Mouse (Mus musculus) stomach, embryonic 14.5 days (tissue): ENCODE results near the gene Stat5b. TPM values are rescaled to one million over a fixed set of nuclear protein-coding genes. Genes with fewer than 3 reads are reported as not detected.

Source experiments
- ATAC-seq: fragments of 200-750 bp; cut with Nextera tagmentation; 2 replicates; pipeline ENCODE4 v1.8.0; 2017; ENCODE audit warnings: low read depth, moderate TSS enrichment; ENCODE audit not compliant: insufficient number of reproducible peaks, insufficient read depth, low FRiP score
- H3K27ac ChIP-seq: fragments of 300-500 bp; sonication (generic); 2 replicates; pipeline ENCODE4 v1.5.1; 2014; ENCODE audit warnings: mild to moderate bottlenecking, low read length, moderate library complexity, mixed read lengths
- H3K27me3 ChIP-seq: fragments of 300-500 bp; sonication (generic); 2 replicates; pipeline ENCODE4 v1.6.1; 2014; ENCODE audit warnings: low read length, control low read depth, mixed read lengths; ENCODE audit not compliant: control insufficient read depth, insufficient read depth
- H3K36me3 ChIP-seq: fragments of 300-500 bp; sonication (generic); 2 replicates; pipeline ENCODE4 v1.6.1; 2014; ENCODE audit warnings: mild to moderate bottlenecking, control low read depth, low read length, moderate library complexity, mixed read lengths; ENCODE audit not compliant: control insufficient read depth, insufficient read depth
- H3K4me1 ChIP-seq: fragments of 300-500 bp; sonication (generic); 2 replicates; pipeline ENCODE4 v1.6.1; 2014; ENCODE audit warnings: low read length, control low read depth, mixed read lengths; ENCODE audit not compliant: control insufficient read depth, insufficient read depth
- H3K4me2 ChIP-seq: fragments of 300-500 bp; sonication (generic); replicated peaks from 2 replicates; pipeline ENCODE4 v1.6.1; 2014; ENCODE audit warnings: low read depth, low read length, control low read depth
- H3K4me3 ChIP-seq: fragments of 300-500 bp; sonication (generic); 2 replicates; pipeline ENCODE4 v1.5.1; 2014; ENCODE audit warnings: low read depth, low read length, control low read depth
- H3K9ac ChIP-seq: fragments of 300-500 bp; sonication (generic); replicated peaks from 2 replicates; pipeline ENCODE4 v1.6.1; 2014; ENCODE audit warnings: low read depth, mild to moderate bottlenecking, control low read depth, low read length, moderate library complexity, mixed read lengths
- H3K9me3 ChIP-seq: fragments of 300-500 bp; sonication (generic); 2 replicates; pipeline ENCODE4 v1.6.1; 2016; ENCODE audit warnings: low read depth, low read length, control low read depth; ENCODE audit not compliant: control insufficient read depth
- WGBS: fragments of 180-500 bp; shearing (Covaris S2); extraction: QIAGEN DNeasy Blood & Tissue Kit; methylation state at CpG from one replicate; pipeline ENCODE4 v1.1.7; 2014; 5-methylcytosine and 5-hydroxymethylcytosine counted together
- polyA plus RNA-seq: library from polyadenylated mRNA; unstranded; fragments of >200 nt; fragmentation: Nextera tagmentation; extraction: Ambion mirVana; gene quantifications from 2 replicates; pipeline ENCODE4 v1.2.1, GENCODE M21; 2014

The Stat5b gene
- polyA plus RNA-seq, 1 experiment from 2014 or later: 26.8 TPM

DNA sequence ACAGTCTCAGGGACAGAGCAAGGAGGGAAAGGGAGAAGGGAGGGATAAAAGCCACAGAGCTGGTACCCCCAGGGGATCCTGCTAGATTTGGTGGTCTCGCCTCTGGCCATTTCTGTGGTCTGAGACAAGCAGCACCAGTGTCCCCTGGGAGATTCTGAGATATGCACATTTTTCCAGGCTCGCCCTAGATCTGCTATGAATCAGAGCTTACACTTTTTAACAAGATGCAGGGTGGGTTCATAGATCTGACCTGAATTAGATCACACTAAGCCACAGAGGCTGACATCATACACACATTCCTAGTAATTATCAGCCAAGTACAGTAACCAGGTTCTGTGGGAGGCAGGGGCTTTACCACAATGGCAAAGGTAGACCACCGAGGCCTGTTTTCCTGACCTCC, 60.8 kb downstream of the Stat5b start:
- WGBS: 89% methylated on average over 3 of the region's 3 CpGs
- Histone ChIP-seq H3K9ac (no peak overlapping the region), H3K4me1 (no peaks in the 10 kb centered on the region), H3K36me3 (peaks cover 19% of the 10 kb centered on the region), H3K4me2 (no peak overlapping the region), H3K27me3 (no peaks in the 10 kb centered on the region), H3K9me3 (no peaks in the 10 kb centered on the region), H3K4me3 (no peak overlapping the region), H3K27ac (no peak overlapping the region)
- no peak for ATAC-seq

DNA sequence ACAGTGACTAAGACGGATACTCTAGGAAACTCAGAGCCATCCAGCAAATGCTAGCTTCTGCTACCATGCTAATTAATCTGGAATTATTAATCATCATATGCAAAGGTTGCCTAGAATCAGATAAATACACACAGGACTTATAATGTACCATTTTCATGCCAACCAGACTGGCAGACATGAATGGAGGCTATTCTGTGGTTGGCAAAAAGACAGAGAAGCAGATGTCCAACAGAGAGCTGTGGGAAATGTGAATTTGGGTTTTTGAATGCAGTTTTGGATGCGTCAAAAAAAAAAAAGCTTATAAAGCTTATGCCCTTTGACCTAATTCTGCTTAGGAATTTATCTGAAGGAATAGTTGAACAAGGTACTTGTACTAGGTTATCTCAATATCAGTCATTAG, 64.8 kb downstream of the Stat5b start:
- Histone ChIP-seq H3K4me3 (no peak overlapping the region), H3K9ac (no peak overlapping the region), H3K9me3 (no peaks in the 10 kb centered on the region), H3K27me3 (no peaks in the 10 kb centered on the region), H3K4me1 (no peaks in the 10 kb centered on the region), H3K4me2 (no peak overlapping the region), H3K27ac (no peak overlapping the region), H3K36me3 (peaks cover 38% of the 10 kb centered on the region)
- WGBS: 95% methylated on average over 2 of the region's 2 CpGs
- ATAC-seq: no peak

DNA sequence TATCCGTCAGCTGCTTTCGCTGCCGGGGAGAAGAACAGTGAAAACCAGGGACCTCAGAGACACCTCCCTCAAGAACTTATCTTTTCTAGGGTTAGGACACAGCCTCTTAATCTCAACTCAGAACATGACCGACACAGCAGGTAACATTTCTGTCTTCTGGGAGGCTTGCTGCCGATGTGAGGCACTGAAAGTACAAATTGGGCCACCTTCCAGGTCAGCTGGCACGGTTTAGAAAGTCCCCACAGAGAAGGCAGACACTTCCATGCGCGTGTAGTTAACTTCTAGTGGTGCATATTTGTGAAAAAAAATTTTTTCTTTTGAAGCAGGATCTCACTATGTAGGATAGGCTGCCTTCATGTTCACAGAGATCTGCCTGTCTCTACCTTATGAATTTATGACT, 66.2 kb downstream of the Stat5b start:
- H3K27ac ChIP-seq: no peak overlapping the region
- no peak overlapping the region for H3K9ac ChIP-seq
- H3K4me3 ChIP-seq: no peak overlapping the region
- peaks cover 31% of the 10 kb centered on the region; the same call in 1 of the 2 replicates for H3K36me3 ChIP-seq
- no peaks in the 10 kb centered on the region for H3K9me3 ChIP-seq
- WGBS: 88% methylated on average over 8 of the region's 8 CpGs
- H3K27me3 ChIP-seq: no peaks in the 10 kb centered on the region
- H3K4me2 ChIP-seq: no peak overlapping the region
- no peaks in the 10 kb centered on the region for H3K4me1 ChIP-seq
- ATAC-seq: no peak

DNA sequence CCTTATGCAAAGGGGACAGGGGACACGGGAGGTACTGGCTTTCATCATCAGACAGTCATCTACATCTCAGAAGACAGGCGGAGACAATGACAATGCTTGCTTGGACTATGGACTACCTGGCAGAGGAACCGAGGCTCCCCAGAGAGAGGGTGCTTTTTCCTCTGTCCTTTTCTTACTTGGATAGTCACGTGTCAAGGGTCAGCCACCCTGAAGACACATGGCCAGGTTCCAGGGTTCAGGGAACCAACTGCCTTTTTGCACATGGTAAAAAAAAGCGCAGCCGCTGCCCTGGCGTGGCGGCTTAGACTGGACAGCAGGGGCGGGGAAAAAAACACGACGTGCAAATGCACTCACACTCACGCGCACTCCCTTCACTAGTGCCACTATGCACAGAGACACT, 68.0 kb downstream of the Stat5b start:
- H3K9me3 ChIP-seq: no peaks in the 10 kb centered on the region
- WGBS: 84% methylated on average over 13 of the region's 13 CpGs
- no peak overlapping the region for H3K9ac ChIP-seq
- H3K4me1 ChIP-seq: no peaks in the 10 kb centered on the region
- H3K36me3 ChIP-seq: peaks cover 23% of the 10 kb centered on the region; the same call in 1 of the 2 replicates
- no peak overlapping the region for H3K27ac ChIP-seq
- H3K4me3 ChIP-seq: no peak overlapping the region
- no peak overlapping the region for H3K4me2 ChIP-seq
- no peaks in the 10 kb centered on the region for H3K27me3 ChIP-seq
- no peak for ATAC-seq

DNA sequence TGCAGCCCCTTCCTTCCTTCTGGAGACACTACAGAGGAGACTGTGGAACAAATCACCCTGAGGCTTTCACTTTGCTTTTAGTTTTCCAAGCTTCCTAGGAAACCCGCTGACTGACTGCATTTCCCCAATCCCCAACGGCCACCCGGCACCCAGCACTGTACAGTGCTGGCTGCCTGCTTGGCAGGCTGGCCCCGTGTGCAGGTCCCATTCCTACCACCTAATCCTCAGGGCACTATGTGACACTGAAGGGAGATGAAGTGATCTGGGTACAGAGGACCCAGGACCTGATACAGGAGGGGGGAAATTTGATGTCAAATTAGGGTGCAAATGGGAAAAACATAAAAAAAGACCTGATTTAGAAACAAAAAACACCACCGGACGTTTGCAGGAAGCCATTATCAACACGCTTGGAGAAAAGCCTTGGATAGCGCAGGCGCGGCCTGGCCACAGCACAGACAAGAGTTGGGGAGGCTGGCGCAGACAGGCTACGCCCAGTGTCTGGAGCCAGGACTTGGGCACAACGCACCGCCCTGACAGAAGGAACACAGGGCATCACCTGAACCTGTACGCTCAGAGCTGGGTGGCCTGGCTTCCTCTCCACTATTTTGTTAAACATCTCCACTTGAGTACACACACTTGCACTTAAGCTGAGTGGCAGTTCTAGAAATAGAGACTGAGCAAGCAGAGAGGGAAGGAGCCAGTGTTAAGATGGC, 68.6 kb downstream of the Stat5b start:
- Histone ChIP-seq H3K36me3 (peaks cover 23% of the 10 kb centered on the region; the same call in 1 of the 2 replicates), H3K9ac (no peak overlapping the region), H3K9me3 (no peaks in the 10 kb centered on the region), H3K27me3 (no peaks in the 10 kb centered on the region), H3K27ac (no peak overlapping the region), H3K4me3 (no peak overlapping the region), H3K4me1 (no peaks in the 10 kb centered on the region), H3K4me2 (no peak overlapping the region)
- no peak for ATAC-seq
- 85% methylated on average over 15 of the region's 15 CpGs for WGBS

DNA sequence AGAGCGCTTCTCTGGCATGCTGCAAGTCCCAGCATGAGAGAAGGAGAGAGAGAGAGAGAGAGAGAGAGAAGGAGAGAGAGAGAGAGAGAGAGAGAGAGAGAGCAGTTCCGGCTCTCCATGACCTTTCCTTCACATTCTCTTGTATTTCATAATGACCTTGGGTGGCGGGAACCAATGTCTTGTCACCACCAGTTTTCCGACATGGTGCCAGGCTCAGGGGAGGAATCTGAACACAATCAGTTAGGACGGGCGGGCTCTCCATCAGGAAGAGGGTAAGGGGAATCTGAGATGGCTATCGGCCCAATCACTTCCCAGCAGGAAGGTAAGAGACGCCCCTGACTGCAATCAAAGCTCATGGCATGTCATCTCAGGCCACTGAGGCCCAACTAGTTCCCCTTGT, 70.3 kb downstream of the Stat5b start:
- Histone ChIP-seq H3K36me3 (peaks cover 23% of the 10 kb centered on the region; the same call in 1 of the 2 replicates), H3K27me3 (no peaks in the 10 kb centered on the region), H3K27ac (no peak overlapping the region), H3K4me2 (no peak overlapping the region), H3K9me3 (no peaks in the 10 kb centered on the region), H3K4me3 (no peak overlapping the region), H3K9ac (no peak overlapping the region), H3K4me1 (no peaks in the 10 kb centered on the region)
- no peak for ATAC-seq
- 78% methylated on average over 8 of the region's 8 CpGs for WGBS

DNA sequence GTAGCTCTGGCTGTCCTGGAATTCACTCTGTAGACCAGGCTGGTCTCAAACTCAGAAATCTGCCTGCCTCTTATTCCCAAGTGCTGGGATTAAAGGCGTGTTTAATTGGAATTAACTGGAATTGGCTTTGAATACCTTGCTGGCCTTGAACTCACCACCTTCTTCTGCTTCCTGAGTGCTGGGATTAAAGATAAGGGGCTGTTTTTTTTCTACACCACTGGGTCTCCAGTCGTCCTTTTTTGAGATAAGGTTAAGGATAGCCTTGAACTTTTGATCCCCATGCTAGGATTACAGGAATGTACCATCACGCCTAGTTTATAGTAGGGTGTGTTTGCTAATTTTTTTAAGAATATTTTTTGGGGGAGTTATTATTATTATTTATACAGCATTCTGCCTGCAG, 72.5 kb downstream of the Stat5b start:
- 64% methylated on average over 3 of the region's 3 CpGs for WGBS
- Histone ChIP-seq H3K9me3 (no peaks in the 10 kb centered on the region), H3K4me3 (no peak overlapping the region), H3K36me3 (peaks cover 14% of the 10 kb centered on the region; the same call in 1 of the 2 replicates), H3K4me2 (no peak overlapping the region), H3K9ac (no peak overlapping the region), H3K27me3 (no peaks in the 10 kb centered on the region), H3K4me1 (no peaks in the 10 kb centered on the region), H3K27ac (no peak overlapping the region)
- no peak for ATAC-seq

DNA sequence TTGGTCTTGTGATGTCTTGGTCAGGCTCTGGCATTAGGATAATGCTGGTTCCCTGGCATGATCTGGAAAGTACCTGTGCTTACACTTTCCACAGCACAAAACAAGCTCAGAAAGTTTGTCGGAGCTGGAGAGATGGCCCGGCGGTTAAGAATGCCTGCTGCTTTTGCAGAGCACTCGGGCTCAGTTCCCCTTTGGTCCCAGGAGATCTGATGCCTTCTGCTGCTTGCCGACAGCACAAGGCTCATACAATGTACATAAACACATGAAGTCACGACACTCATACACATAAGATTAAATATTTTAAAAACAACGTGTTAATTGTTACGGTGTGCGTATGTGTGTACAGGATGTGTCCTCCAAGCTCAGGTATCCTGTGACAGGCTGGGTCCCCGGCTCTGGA, 74.6 kb downstream of the Stat5b start:
- ATAC-seq: no peak
- no peaks in the 10 kb centered on the region for H3K9me3 ChIP-seq
- 82% methylated on average over 10 of the region's 10 CpGs for WGBS
- no peak overlapping the region for H3K4me3 ChIP-seq
- no peak overlapping the region for H3K9ac ChIP-seq
- H3K4me1 ChIP-seq: no peaks in the 10 kb centered on the region
- H3K4me2 ChIP-seq: no peak overlapping the region
- no peak overlapping the region for H3K27ac ChIP-seq
- H3K36me3 ChIP-seq: peaks cover 3% of the 10 kb centered on the region; the same call in 1 of the 2 replicates
- no peaks in the 10 kb centered on the region for H3K27me3 ChIP-seq

DNA sequence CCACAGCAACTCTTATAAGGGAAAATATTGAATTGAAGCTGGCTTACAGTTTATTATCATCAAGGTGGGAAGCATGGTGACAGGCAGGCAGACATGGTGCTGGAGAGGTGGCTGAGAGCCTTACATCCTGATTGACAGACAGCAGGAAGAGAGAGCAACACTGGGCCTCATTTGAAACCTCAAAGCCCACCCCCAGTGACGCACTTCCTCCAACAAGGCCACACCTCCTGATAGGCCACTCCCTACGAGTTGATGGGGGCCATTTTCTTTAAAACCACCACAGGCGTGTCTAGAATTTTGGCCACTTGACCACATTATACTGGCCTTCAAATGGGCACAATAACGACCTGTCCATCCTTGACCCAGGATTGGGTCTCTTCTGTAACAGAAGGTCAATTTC, 76.3 kb downstream of the Stat5b start:
- ATAC-seq: no peak
- 73% methylated on average over 4 of the region's 4 CpGs for WGBS

More for the DNA sequence above, 76.3 kb downstream of the Stat5b start:
- Histone ChIP-seq H3K4me1 (peaks cover 4% of the 10 kb centered on the region; the same call in 1 of the 2 replicates), H3K4me3 (no peak overlapping the region), H3K27ac (no peak overlapping the region), H3K9ac (no peak overlapping the region), H3K9me3 (no peaks in the 10 kb centered on the region), H3K27me3 (no peaks in the 10 kb centered on the region), H3K36me3 (no peaks in the 10 kb centered on the region), H3K4me2 (no peak overlapping the region)
